Mouse (Mus musculus) cerebellum, postnatal 10 days (tissue): ENCODE measurements around the gene Col8a2.
A peak's percentile ranks its signal among the peaks of the same experiment; 100 is the strongest.

ENCODE experiments used
- DNase-seq, 2 experiments: peaks; one replicate each; pipeline ENCODE4 v3.0.0; 2021; ENCODE audit warnings: mixed read lengths in 2 of 2

Gene Col8a2

GRCm38 (mm10) chr4:126301584-126302309 is 15.2 kb downstream of the Col8a2 start:
- peak; percentile 51 to 53 for DNase-seq

GRCm38 (mm10) chr4:126303877-126304276 is 17.3 kb downstream of the Col8a2 start:
- DNase-seq, result no peak

GRCm38 (mm10) chr4:126305428-126305827 is 18.8 kb downstream of the Col8a2 start:
- no peak for DNase-seq

- no peak for DNase-seq
Observed at GRCm38 (mm10) chr4:126306058-126306457, 19.5 kb downstream of the Col8a2 start.

GRCm38 (mm10) chr4:126306827-126307226 is 20.2 kb downstream of the Col8a2 start:
- no peak for DNase-seq

- peak; percentile 66 to 71 for DNase-seq
Observed at GRCm38 (mm10) chr4:126309211-126309921, 22.8 kb downstream of the Col8a2 start.

GRCm38 (mm10) chr4:126309922-126310309 is 23.3 kb downstream of the Col8a2 start:
- peak; percentile 97 to 98 for DNase-seq

GRCm38 (mm10) chr4:126310344-126310743 is 23.8 kb downstream of the Col8a2 start:
- no peak for DNase-seq

- DNase-seq, result no peak
Observed at GRCm38 (mm10) chr4:126311566-126312200, 25.1 kb downstream of the Col8a2 start.

GRCm38 (mm10) chr4:126313202-126313601 is 26.6 kb downstream of the Col8a2 start:
- DNase-seq, result no peak

- DNase-seq, result peak in 1 of 2 experiments; percentile 27
Observed at GRCm38 (mm10) chr4:126314393-126314792, 27.8 kb downstream of the Col8a2 start.

GRCm38 (mm10) chr4:126315931-126316330 is 29.3 kb downstream of the Col8a2 start:
- peak; percentile 74 to 76 for DNase-seq

GRCm38 (mm10) chr4:126316443-126317040 is 29.9 kb downstream of the Col8a2 start:
- DNase-seq, result peak; percentile 62 to 72

GRCm38 (mm10) chr4:126319806-126320205 is 33.2 kb downstream of the Col8a2 start:
- no peak for DNase-seq

GRCm38 (mm10) chr4:126321111-126321853 is 34.7 kb downstream of the Col8a2 start, which contains the start of gene Adprhl2:
Gene Adprhl2, minus strand, starts transcription at chr4:126321703.
- DNase-seq, result peak; percentile 100

GRCm38 (mm10) chr4:126321854-126322511 is 35.4 kb downstream of the Col8a2 start:
- DNase-seq, result peak in 1 of 2 experiments; percentile 40

GRCm38 (mm10) chr4:126322646-126323045 is 36.1 kb downstream of the Col8a2 start:
- no peak for DNase-seq

GRCm38 (mm10) chr4:126324861-126325260 is 38.3 kb downstream of the Col8a2 start:
- peak; percentile 83 to 86 for DNase-seq

- DNase-seq, result peak; percentile 63 to 67
Observed at GRCm38 (mm10) chr4:126325281-126325861, 38.8 kb downstream of the Col8a2 start, which contains the start of gene Tekt2. Gene Tekt2, minus strand, starts transcription at chr4:126325688.

GRCm38 (mm10) chr4:126326036-126326435 is 39.4 kb downstream of the Col8a2 start:
- DNase-seq, result no peak

- DNase-seq, result no peak
Observed at GRCm38 (mm10) chr4:126330295-126330694, 43.7 kb downstream of the Col8a2 start.
